Mouse (Mus musculus) G1E-ER4 (cell line): ENCODE measurements around the gene Rhoq. TPM values are rescaled to one million over a fixed set of nuclear protein-coding genes. Genes with fewer than 3 reads are reported as not detected.

Experiments
- GATA1 ChIP-seq: IDR thresholded peaks from one replicate; pipeline ENCODE4 v1.8.0; 2012; ENCODE audit warnings: low read length, inconsistent platforms
- polyA plus RNA-seq: library from polyadenylated mRNA; stranded (reverse); fragments of >175 nt; gene quantifications from 2 replicates; pipeline ENCODE4 v1.2.3, GENCODE M21; 2012

Rhoq gene
- not detected in 2 replicates for polyA plus RNA-seq

GRCm38 (mm10) chr17:86962894-86963585 lies at the start of gene Rhoq:
Gene Rhoq, plus strand, starts transcription at chr17:86963082.
- TF ChIP-seq GATA1: no peak

GRCm38 (mm10) chr17:86915540-86915939 lies 47.3 kb upstream of the Rhoq start:
- no peak for TF ChIP-seq GATA1

- no peak for TF ChIP-seq GATA1
Observed at GRCm38 (mm10) chr17:86917048-86917447, 45.8 kb upstream of the Rhoq start, which contains the start of gene Tmem247. Gene Tmem247, plus strand, starts transcription at chr17:86917348.

- TF ChIP-seq GATA1: no peak
Observed at GRCm38 (mm10) chr17:86918786-86919185, 44.1 kb upstream of the Rhoq start.

- no peak for TF ChIP-seq GATA1
Observed at GRCm38 (mm10) chr17:86919729-86920128, 43.2 kb upstream of the Rhoq start.

- TF ChIP-seq GATA1: no peak
Observed at GRCm38 (mm10) chr17:86924679-86925078, 38.2 kb upstream of the Rhoq start.

GRCm38 (mm10) chr17:86926836-86927235 lies 36.0 kb upstream of the Rhoq start:
- no peak for TF ChIP-seq GATA1

GRCm38 (mm10) chr17:86929355-86929754 lies 33.5 kb upstream of the Rhoq start:
- no peak for TF ChIP-seq GATA1

GRCm38 (mm10) chr17:86929981-86930380 lies 32.9 kb upstream of the Rhoq start:
- no peak for TF ChIP-seq GATA1

GRCm38 (mm10) chr17:86932896-86933295 lies 30.0 kb upstream of the Rhoq start:
- no peak for TF ChIP-seq GATA1

- TF ChIP-seq GATA1: no peak
Observed at GRCm38 (mm10) chr17:86937064-86937463, 25.8 kb upstream of the Rhoq start.

- TF ChIP-seq GATA1: no peak
Observed at GRCm38 (mm10) chr17:86937497-86938155, 25.3 kb upstream of the Rhoq start.

GRCm38 (mm10) chr17:86938683-86939082 lies 24.2 kb upstream of the Rhoq start:
- no peak for TF ChIP-seq GATA1

- no peak for TF ChIP-seq GATA1
Observed at GRCm38 (mm10) chr17:86942112-86942511, 20.8 kb upstream of the Rhoq start.

GRCm38 (mm10) chr17:86943158-86943557 lies 19.7 kb upstream of the Rhoq start:
- TF ChIP-seq GATA1: no peak

- TF ChIP-seq GATA1: no peak
Observed at GRCm38 (mm10) chr17:86946078-86946477, 16.8 kb upstream of the Rhoq start.

GRCm38 (mm10) chr17:86947840-86948796 lies 14.8 kb upstream of the Rhoq start, which contains the start of gene Atp6v1e2:
Gene Atp6v1e2, minus strand, starts transcription at chr17:86947897.
- TF ChIP-seq GATA1: no peak
